Mouse (Mus musculus) ES-E14 (cell line): ENCODE measurements around the gene Lingo3.
"Not testable (repeated sequence)": the region's sequence is repeated elsewhere in the genome, so short reads cannot be mapped to it uniquely, and the experiment has no call there.

Experiments
- HCFC1 ChIP-seq: IDR thresholded peaks from 2 replicates; pipeline ENCODE4 v1.6.1; 2012; ENCODE audit warnings: low read length, inconsistent platforms, borderline replicate concordance; ENCODE audit not compliant: insufficient read depth
- ZNF384 ChIP-seq: IDR thresholded peaks from 2 replicates; pipeline ENCODE4 v1.6.1; 2012; ENCODE audit warnings: low read depth, low read length, inconsistent platforms

DNA sequence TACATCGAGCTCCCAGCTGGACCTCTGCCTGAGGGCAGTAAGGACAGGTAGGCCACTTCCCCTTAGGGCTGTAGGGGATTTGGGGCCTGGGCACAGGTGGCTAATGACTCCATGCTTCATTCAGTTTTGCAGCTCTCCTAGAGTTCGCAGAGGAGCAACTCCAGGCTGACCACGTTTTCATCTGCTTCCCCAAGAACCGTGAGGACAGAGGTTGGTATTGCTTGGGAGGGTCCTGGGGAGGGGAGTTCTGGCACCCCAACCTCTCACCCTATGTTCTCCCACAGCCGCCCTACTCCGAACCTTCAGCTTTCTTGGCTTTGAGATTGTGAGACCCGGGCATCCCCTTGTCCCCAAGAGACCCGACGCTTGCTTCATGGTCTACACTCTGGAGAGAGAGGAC lies 15.3 kb downstream of the Lingo3 start:
- TF ChIP-seq HCFC1, ZNF384: not testable (repeated sequence)
